Mouse (Mus musculus): ENCODE measurements around the gene Itga6.
"Not testable (repeated sequence)": the region's sequence is repeated elsewhere in the genome, so short reads cannot be mapped to it uniquely, and the experiment has no call there.

Itga6 gene

GRCm38 (mm10) chr2:71745610-71746374, at the start of gene Itga6:
Itga6 (plus strand) TSS chr2:71745616.
- no peak for DNase-seq (ENCODE audit: low spot score)

- no peak for DNase-seq (ENCODE audit: low spot score)
These were observed 48.6 kb upstream of the Itga6 start for GRCm38 (mm10) chr2:71696776-71697175.

DNA sequence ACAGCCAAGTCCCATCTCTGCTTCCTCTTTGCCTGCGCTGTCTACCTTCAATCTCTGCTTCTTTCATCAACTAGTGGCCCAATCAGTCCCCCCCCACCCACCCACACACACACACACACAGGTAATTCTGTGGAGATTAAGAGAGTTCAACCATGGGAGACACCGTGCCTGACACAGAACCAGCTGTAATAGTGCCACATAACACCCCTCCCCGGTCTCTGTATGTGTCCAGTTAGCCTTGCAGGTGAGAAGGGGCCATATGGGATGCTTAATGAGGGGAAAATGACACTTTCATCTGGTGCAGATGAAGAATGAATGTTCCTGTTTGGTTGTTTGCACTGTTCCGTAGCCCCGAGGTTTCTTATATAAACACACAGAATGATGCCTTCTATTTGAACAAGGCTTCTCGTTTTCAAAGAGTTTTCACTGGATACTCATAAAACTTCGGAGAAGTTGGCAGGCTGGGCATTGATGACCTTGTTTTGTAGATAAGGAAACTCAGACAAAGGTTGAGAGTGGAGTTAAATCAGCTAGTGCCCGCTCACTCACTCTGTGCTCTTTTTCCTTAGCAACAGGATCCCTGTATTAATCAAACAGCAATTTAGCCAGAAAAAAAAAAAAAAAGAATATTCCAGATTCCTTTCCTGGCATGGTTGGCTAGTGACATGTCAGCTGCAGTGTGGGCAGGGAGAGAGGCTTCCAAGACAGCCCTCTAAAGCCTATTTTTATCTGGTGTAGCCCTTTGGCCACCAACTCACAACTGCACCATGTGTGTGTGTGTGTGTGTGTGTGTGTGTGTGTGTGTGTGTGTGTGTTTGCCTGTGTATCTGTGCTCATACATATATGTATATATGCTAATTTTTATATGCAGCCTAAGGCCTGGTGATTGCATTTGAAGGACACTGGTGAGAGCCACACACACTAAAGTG, 47.7 kb upstream of the Itga6 start:
- DNase-seq (ENCODE audit: low spot score), result no peak

GRCm38 (mm10) chr2:71698366-71698765, 47.0 kb upstream of the Itga6 start:
- no peak for DNase-seq (ENCODE audit: low spot score)

- DNase-seq (ENCODE audit: low spot score), result no peak
These were observed 46.5 kb upstream of the Itga6 start for GRCm38 (mm10) chr2:71698942-71699341.

- no peak for DNase-seq (ENCODE audit: low spot score)
These were observed 44.1 kb upstream of the Itga6 start for GRCm38 (mm10) chr2:71701341-71701740.

DNA sequence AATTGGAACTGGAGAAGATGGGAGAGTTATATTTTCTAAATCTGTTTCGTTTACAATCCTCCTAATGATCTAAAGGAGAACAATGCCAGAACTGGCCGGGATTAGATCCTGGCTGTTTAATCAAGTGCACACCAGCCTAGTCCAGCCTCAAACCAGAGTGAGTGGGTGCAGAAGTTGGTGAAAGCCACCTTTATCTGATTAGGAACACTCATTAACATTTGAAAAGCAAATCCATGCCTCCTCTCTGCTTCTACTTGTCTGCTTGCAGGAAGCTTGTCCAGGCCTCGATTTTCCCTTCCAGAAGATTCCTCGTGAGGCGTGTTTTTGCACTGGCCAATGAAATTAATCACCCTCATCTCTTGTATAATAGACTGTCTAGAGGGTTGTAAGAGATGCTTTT, 41.1 kb upstream of the Itga6 start:
- DNase-seq (ENCODE audit: low spot score), result no peak

DNA sequence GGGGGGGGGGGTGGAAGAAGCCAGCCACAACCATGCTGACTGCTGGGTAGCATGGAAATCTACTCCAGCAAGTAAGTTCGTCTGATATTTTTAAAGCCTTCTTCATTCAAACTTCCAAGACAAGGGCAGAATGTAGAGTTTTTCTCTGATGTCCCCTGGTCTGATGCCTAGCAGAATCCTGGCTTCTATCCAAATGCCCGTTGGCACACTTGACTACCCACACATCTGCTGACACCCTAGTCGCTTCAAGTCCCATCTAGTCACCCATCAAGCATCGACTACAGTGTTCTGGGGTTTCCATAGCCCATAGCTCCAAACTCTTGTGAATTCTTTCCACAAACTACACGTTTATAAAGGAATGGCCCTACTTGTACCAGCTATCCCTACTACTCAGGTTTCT, 36.5 kb upstream of the Itga6 start:
- DNase-seq (ENCODE audit: low spot score), result no peak

- no peak for DNase-seq (ENCODE audit: low spot score)
These were observed 33.8 kb upstream of the Itga6 start for GRCm38 (mm10) chr2:71711640-71712039.

- no peak for DNase-seq (ENCODE audit: low spot score)
These were observed 31.0 kb upstream of the Itga6 start for GRCm38 (mm10) chr2:71714416-71714815.

DNA sequence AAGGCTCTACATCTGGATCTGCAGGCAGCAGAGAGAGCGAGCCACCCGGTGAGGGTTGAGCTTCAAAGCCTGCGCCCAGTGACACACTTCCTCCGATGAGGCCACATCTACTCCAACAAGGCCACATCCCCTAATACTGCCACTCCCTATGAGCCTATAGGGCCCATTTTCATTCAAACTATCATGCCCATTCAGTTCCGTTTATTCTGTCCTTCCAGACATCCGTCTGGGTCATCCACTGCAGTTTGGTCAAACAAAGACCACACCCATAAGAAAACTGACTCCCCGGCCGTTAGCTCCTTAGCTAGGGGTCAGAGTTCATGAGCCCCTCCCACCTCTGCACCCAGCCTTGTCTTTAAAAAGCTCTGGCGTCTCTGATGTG, 26.4 kb upstream of the Itga6 start:
- no peak for DNase-seq (ENCODE audit: low spot score)

- DNase-seq (ENCODE audit: low spot score), result no peak
These were observed 25.9 kb upstream of the Itga6 start for GRCm38 (mm10) chr2:71719387-71720034.

DNA sequence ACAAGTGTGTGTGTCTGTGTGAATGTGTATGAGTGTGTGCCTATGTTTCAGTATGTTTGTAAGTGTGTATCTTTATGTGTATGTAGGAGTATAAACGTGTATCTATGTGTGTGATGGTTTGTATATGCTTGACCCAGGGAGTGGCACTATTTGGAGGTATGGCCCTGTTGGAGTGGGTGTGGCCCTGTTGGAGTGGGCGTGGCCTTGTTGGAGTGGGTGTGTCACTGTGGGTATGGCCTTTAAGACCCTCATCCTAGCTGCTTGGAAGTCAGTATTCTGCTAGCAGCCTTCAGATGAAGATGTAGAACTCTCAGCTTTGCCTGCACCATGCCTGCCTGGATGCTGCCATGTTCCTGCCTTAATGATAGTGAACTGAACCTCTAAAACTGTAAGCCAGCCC, 24.9 kb upstream of the Itga6 start:
- not testable (repeated sequence) for DNase-seq (ENCODE audit: low spot score)

GRCm38 (mm10) chr2:71722913-71723312, 22.5 kb upstream of the Itga6 start:
- no peak for DNase-seq (ENCODE audit: low spot score)

DNA sequence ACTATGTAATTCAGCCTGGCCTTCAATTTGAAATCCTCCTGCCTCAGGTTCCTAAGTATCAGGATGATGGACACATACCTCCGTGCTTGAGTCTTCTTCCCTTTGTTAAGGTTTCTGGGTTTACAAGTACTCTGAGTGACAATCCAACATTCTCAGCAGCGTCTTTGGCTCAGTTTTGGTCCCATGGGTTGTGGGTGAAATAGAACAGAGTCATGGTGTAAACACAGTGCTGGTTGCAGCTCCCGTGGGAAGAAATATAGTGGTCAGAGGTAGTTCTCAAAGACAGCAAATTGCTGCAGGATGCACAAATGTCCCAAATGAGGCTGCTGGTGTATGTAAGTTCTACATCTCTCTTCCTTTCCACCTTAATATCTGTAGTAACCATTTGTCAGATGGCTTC, 21.8 kb upstream of the Itga6 start:
- DNase-seq (ENCODE audit: low spot score), result no peak

GRCm38 (mm10) chr2:71724028-71724427, 21.4 kb upstream of the Itga6 start:
- no peak for DNase-seq (ENCODE audit: low spot score)

GRCm38 (mm10) chr2:71725446-71725845, 20.0 kb upstream of the Itga6 start:
- DNase-seq (ENCODE audit: low spot score), result no peak

DNA sequence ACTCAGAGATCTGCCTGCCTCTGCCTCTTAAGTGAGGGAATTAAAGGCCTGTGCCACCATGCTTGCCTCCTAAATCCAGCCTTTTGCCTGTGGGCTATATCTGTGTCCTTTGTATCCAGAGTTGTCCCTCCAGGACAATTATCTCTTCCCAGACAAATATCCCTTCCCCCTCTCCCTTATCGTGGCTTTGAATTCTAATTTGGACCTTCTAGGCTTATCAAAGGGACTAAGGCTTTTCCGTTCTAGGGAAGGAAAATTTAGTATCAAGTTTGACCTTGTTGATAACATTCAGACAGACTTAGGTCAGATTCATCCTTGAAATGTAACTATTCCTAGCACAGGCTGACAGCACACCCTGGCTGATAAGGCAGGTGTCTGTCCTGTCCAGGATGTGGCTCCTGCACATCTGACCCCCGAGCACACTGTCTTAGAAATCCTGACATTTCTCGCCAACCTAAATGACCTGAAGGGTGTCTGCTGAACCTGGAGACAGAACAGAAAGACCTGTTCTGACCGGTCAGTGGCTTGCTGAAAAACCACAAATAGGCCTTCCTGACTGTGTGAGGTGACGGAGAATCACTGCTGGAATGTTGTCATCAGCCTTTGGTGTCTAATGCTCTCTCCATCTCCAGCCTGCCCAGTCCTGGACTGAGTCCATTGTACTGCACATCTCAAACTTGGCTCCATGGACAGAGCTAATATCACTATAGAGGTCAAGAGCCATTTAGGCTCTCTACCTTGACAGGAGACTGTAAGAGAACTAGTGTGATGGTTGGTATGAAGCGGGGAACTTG, 18.3 kb upstream of the Itga6 start:
- DNase-seq (ENCODE audit: low spot score), result no peak

GRCm38 (mm10) chr2:71728341-71728740, 17.1 kb upstream of the Itga6 start:
- no peak for DNase-seq (ENCODE audit: low spot score)

DNA sequence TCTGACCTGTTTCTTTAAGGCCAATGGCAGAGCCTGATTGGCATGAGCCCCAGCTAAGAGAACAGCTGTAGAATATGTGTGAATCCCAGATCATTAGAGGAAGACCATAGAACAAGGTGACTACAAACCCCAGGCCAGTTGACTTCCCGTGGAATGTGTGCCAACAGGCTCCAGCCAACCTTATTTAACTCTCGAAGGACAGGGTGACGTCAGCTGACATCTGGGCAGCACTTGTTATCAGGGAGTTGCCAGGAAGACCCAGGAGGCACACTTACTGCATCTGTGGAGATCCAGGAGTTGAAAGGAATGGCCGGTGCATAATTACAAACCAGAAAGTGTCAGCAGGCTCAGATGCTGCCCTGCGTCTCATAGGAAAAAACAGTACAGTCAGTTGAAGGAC, 16.6 kb upstream of the Itga6 start:
- no peak for DNase-seq (ENCODE audit: low spot score)

DNA sequence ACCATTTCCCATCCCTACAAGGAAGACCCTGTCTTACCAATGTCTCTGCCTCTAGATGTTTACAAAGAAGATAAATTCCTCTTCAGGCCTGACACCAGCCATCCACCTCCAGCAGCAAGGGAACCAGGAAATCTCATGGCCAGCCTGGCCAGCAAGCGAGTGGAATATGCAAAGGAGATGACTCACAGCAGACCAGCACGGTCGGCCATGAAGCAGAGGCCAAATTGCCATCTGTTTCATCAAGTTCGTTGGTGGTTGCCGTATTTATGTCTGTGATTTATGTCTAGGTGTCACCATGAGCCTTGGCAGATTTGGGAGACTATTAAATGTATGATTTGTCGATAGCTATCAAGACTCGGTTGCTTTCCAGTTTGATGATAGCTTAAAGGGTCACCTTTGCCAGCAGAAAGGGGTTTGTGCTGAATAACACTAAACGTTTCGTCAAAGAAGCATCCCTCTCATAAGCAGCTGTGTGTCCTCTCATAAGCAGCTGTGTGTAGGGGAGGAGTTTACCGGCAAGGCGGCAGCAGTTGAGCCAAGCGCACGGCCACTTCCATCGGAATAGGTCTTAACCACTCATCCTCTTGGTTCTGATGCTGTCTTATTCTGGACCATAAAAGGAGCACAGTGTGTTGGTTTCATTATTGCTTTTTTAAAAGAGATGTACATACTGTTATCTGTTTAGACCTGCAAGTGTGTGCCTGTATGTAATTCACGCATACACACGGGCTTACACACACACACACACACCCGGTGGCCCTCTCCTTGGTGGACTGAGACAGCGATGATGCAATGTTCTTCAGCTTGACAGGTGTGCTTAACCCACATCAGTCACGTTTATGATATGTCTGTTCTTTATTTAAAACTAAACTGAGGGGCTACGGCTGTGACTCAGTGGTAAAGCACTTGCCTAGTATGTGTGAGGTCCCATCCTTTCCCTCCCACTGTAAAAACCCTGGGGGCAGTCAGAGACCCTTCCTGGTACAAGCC, 14.5 kb upstream of the Itga6 start:
- DNase-seq (ENCODE audit: low spot score), result no peak
